Mouse (Mus musculus) lung, postnatal 36 days (tissue): Measurements from ENCODE around the gene Epb41l4b.

Experiments
- DNase-seq: peaks from one replicate; pipeline ENCODE4 v3.0.0; 2022; ENCODE audit warnings: mixed read lengths

The Epb41l4b gene

DNA sequence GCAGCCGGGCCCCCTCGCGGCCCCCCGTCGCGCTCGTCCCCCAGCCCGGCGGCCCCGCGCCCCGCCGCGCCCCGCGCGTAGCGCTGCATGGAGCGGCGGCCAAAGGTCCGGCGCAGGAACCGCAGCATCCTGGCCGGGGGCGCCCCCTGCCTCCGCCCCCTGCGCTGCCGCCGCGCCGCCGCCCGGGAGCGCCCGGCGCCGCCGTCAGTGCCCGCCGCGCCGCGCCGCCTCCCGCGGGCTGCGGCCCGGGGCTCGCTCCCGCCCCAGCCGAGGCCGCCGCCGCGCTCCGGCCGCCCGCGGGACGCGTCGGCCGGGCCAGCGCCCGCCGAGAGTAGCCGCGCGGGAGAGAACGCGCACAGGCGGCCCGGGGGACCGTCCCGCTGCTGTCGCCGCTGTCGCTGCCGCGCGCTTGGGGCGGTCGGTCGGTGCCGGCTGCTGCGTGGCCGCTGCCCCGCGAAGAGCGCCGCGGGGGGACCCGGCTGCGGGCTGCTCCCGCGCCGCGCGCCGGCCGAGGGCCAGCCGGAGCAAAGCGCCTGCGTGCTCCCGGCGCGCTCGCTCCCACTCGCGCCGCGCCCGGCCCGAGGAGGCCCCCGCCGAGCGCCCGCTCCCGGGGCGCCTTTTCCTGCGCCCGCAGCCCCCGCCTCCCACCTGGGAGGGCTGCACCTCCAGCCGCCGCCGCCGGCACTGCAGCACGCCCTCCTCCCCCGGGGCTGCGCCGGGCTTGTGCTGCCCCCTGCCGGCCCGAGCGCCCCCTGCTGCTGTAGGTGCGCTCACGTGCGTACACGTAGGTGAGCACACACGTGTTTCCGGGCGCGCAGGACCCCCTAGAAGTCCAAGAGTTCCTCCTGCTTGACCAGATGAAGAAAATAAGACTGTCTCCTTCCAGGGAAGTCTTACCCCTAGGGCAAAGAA lies at the start of gene Epb41l4b:
Epb41l4b (minus strand) TSS at position 412 of the 912 bp plus-strand sequence.
- peak; percentile 81 for DNase-seq

GRCm38 (mm10) chr4:57191543-57192283 lies 48.5 kb upstream of the Epb41l4b start:
- DNase-seq: peak; percentile 56

DNA sequence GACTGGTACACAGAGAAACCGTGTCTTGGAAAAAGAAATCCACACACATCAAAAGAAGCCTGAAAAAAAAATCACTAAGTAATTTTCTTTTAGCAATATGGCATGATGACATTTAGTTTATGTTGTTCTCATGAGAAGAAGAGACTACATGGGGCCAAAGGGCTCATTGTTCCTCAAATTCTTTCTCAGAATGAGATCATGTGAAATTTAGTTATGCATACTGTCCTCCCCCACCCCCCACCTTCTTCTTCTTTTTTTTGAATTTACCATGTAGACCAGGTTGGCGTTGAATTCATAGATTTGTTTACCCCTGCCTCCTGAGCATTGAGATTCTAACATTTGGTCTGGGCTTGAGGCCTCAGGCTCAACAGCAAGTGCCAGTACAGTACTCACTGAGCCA lies 46.6 kb upstream of the Epb41l4b start:
- DNase-seq: no peak

DNA sequence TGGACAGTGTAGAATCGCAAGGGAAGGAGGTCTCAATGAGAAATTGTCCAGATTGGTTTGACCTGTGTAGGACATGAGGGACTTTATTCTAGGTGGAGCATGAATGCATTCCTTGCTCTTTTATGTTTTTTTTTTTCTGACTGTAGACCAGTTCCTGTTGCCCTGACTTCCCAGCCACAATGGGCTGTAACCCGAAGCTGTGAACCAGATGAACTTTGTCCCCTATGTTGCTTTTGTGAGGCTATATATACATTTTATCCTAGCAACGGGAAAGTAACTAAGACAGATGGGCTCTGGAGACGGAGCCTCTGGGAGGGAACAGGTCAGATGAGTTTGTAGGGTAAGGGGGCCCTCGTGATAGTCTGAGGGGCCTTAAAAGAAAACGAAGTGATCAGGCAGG lies 42.8 kb upstream of the Epb41l4b start:
- no peak for DNase-seq

GRCm38 (mm10) chr4:57185462-57185861 lies 42.2 kb upstream of the Epb41l4b start:
- DNase-seq: no peak

GRCm38 (mm10) chr4:57183493-57183892 lies 40.3 kb upstream of the Epb41l4b start:
- no peak for DNase-seq

DNA sequence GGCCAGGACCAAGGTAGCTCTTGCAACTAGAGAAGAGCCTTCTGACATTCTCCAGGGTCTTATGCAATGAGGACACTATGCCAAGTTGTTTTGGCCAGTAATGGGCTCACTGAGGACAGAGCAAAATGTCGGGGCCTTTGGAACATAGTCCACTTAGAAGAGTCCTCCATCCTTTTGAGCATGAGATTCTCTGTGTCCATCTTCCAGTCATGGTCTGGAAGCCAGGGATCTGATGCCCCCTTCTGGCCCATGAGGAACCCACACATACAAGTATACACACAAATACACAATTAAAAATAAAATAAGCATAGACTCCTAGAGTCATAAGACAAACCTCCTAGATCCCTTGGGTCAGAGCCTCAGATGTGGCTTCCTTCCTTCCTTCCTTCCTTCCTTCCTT lies 38.3 kb upstream of the Epb41l4b start:
- peak; percentile 64 for DNase-seq

- DNase-seq: no peak
Measured at GRCm38 (mm10) chr4:57178881-57179280, 35.6 kb upstream of the Epb41l4b start.

- peak; percentile 53 for DNase-seq
Measured at GRCm38 (mm10) chr4:57175329-57175728, 32.1 kb upstream of the Epb41l4b start.

DNA sequence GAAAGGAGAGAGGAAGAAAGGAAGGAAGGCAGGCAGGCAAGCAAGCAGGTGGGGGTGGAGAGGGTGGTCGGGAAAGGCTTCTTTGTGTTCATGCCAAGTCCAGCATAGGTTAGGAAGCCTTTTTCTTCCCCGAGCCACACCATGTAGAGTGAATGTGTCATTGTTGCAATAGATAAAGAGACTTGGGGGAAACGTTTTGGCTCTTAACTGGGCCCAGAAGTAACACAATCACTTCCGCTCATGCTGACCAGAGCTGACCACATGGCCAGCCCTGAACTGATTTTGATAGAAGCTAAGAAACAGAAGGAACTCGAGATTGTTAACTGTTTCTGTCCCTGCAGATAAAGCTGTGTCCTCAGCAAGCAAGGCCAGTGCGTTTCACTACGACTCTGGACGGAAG lies 29.6 kb upstream of the Epb41l4b start:
- DNase-seq: no peak

DNA sequence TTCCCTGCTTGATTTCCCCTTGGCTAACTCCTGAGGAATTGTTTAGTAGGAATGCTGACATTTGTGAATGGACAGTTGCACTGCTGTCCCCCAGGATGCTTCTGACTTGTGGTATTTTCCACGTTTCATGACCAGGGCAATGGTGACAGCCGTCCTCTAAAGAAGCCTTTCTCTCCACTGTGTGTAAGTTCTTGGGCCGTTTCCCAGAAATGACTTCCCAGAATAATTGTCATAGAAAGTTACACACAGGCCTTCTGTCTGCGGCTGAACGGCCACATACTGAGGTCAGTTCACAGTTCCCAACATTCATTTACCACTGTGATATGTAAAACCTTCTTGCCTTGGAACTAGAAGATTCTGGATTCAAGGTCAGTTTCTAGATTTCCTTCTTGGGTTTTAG lies 28.6 kb upstream of the Epb41l4b start:
- no peak for DNase-seq

DNA sequence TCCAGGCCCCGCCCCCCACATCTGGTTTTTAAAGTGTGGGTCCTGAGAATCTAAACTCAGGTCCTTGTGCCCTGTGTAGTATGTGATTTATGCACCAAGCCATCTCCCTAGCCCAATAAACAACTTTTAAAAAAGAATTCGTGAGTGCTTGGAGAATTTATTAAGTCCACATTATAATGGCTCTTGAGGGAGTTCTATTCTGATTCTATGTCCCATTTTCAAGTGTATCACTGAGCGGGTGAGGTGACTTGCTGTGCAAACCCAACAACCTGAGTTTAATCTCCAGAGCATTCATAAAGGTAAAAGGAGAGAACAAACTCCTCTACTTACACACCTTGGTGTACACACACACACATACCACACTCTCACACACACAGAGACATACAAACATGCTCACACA lies 25.4 kb upstream of the Epb41l4b start:
- peak; percentile 39 for DNase-seq

- no peak for DNase-seq
Measured at GRCm38 (mm10) chr4:57168277-57168676, 25.0 kb upstream of the Epb41l4b start.

- peak; percentile 81 for DNase-seq
Measured at GRCm38 (mm10) chr4:57166922-57167870, 24.0 kb upstream of the Epb41l4b start.

DNA sequence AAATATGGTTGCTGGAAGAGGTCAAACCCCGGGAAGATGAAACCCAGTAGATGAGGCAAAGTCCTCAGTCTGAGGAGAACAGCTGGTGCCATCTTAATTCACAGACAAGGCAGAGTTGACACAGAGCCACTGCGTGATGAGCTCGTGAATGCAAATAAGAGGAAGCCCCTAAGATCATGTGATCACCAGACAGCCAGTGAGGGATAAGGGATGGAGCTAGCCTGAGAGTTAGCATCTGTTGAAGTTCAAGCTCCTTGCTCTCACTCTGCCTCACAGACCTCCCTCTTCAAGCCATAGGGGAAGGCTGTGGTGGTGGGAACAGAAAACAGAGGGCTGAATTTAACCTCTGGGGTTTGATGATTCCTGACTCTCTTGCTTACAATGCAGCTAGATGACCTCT lies 22.4 kb upstream of the Epb41l4b start:
- DNase-seq: no peak

- DNase-seq: no peak
Measured at GRCm38 (mm10) chr4:57164578-57165210, 21.5 kb upstream of the Epb41l4b start.

GRCm38 (mm10) chr4:57162789-57163722 lies 19.8 kb upstream of the Epb41l4b start:
- no peak for DNase-seq

- DNase-seq: no peak
Measured at GRCm38 (mm10) chr4:57160571-57160970, 17.3 kb upstream of the Epb41l4b start.

DNA sequence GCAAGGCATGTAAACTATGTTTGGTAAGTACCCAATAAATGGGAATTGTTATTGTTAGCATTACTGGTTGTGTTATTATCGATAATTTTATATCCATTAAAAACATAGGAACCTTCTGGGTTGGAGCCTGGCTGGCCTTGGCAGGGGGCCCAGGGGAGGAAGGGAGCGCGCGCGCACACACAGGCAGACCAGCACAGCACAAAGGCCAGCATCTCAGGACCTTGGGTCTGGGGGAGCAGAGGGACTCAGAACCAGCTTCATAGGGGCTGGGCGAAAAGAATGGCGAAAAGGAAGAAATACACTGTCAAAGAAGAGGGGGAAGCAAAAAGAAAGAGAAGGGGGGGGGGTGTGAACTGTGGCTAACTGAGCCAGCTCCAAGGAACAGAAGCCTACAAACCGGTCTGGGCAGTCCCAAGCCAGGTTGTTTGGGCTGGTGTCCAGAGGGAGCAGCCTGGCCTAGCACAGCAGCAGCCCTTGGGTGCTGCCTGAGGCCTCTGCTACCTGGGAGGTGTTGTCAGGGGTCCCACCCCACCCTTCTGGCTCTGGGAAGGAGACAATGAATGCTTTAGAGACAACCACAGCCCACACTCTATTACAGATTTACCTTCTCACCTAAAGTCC lies 13.4 kb upstream of the Epb41l4b start:
- peak; percentile 87 for DNase-seq

DNA sequence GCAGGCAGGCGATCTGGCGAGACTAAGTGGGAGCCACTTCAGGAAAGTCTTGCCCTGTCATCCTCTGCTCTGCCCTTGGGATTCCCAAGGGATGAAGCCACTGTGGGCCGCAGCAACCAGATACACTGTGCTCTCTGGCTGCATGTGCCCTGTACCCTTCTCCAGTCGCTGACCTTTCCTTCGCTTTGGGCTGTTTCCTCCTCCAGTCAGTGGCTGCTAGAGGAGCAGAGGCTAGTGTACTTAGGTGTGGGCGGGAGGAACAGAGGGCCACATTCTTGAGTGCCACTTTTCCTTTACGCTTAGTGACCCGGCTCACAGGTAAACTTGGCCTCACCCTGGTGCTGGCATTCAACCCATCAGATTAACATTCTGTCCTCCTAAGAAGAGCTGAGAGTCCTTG lies 10.6 kb upstream of the Epb41l4b start:
- DNase-seq: peak; percentile 92
